ENCODE assay signal across 8 mouse cellular contexts in genomic region chr11:68555918-68556584, GRCm38 (mm10). TPM values are rescaled to one million over a fixed set of nuclear protein-coding genes. Genes with fewer than 3 reads are reported as not detected.
DNase-seq lines count a peak whose midpoint lies in the region; ATAC-seq and TF ChIP-seq lines count a peak whose summit lies in the region.

TSS of gene Mfsd6l (plus strand) at chr11:68556186.

- H3K9ac ChIP-seq in heart, embryonic 16.5 days (ENCODE audit: low read length): 0 out of 2 replicates have a peak within 1 kb of the TSS, but pooled peaks have one; percentile 31
- 0 out of 2 replicates have a peak within 1 kb of the TSS, but pooled peaks have one; percentile 10 for H3K9ac ChIP-seq in forebrain, postnatal 0 days
- no peak within 1 kb of the TSS for H3K9ac ChIP-seq in limb, embryonic 11.5 days (ENCODE audit: low read length)
- H3K9ac ChIP-seq in midbrain, postnatal 0 days (replicated peaks; ENCODE audit: low read length, poor library complexity, severe bottlenecking): no peak within 1 kb of the TSS

- peak; percentile 46 for TF ChIP-seq CTCF in forebrain, postnatal 0 days (IDR thresholded peaks at IDR 0.05; ENCODE audit: low read depth)
- TF ChIP-seq CTCF in midbrain, postnatal 0 days (IDR thresholded peaks at IDR 0.05): peak; percentile 70

- peak within 1 kb of the TSS; percentile 55 for H3K4me2 ChIP-seq in heart, embryonic 16.5 days (ENCODE audit: low read depth, low read length)
- peak within 1 kb of the TSS; percentile 44 for H3K4me2 ChIP-seq in forebrain, postnatal 0 days (ENCODE audit: low read depth)
- peak within 1 kb of the TSS; percentile 30; the same call in 1 of the 2 replicates for H3K4me2 ChIP-seq in limb, embryonic 11.5 days (ENCODE audit: low read depth, severe bottlenecking)
- H3K4me2 ChIP-seq in midbrain, postnatal 0 days (ENCODE audit: low read depth, low read length, poor library complexity, severe bottlenecking): peak within 1 kb of the TSS; percentile 39

- WGBS in heart, embryonic 16.5 days: 15% methylated on average over 37 of the region's 37 CpGs
- 10% methylated on average over 37 of the region's 37 CpGs for WGBS in forebrain, postnatal 0 days
- WGBS in limb, embryonic 11.5 days: 8% methylated on average over 36 of the region's 37 CpGs
- 11% methylated on average over 37 of the region's 37 CpGs for WGBS in midbrain, postnatal 0 days

- no peaks in the 10 kb centered on the region for H3K9me3 ChIP-seq in heart, embryonic 16.5 days (replicated peaks; ENCODE audit: control insufficient read depth, low read length)
- no peaks in the 10 kb centered on the region for H3K9me3 ChIP-seq in forebrain, postnatal 0 days (ENCODE audit: low read length)
- no peaks in the 10 kb centered on the region for H3K9me3 ChIP-seq in limb, embryonic 11.5 days (ENCODE audit: control insufficient read depth, low read length)
- no peaks in the 10 kb centered on the region for H3K9me3 ChIP-seq in midbrain, postnatal 0 days (ENCODE audit: low read length)

- no peaks in the 10 kb centered on the region for H3K36me3 ChIP-seq in heart, embryonic 16.5 days (ENCODE audit: control insufficient read depth, insufficient read depth)
- no peaks in the 10 kb centered on the region for H3K36me3 ChIP-seq in forebrain, postnatal 0 days (ENCODE audit: insufficient read depth)
- no peaks in the 10 kb centered on the region for H3K36me3 ChIP-seq in limb, embryonic 11.5 days (ENCODE audit: control insufficient read depth, insufficient read depth, low read length)
- no peaks in the 10 kb centered on the region for H3K36me3 ChIP-seq in midbrain, postnatal 0 days (ENCODE audit: insufficient read depth, low read length)

- peaks cover 10% of the 10 kb centered on the region for H3K27me3 ChIP-seq in heart, embryonic 16.5 days (ENCODE audit: control insufficient read depth, insufficient read depth, low read length)
- peaks cover 4% of the 10 kb centered on the region for H3K27me3 ChIP-seq in forebrain, postnatal 0 days (ENCODE audit: insufficient read depth, low read length)
- H3K27me3 ChIP-seq in limb, embryonic 11.5 days (ENCODE audit: control insufficient read depth, insufficient read depth, low read length): peaks cover 13% of the 10 kb centered on the region
- no peaks in the 10 kb centered on the region for H3K27me3 ChIP-seq in midbrain, postnatal 0 days (ENCODE audit: insufficient read depth, low read length)

- no peak for ATAC-seq in heart, embryonic 16.5 days (replicated peaks; ENCODE audit: extremely low read depth, insufficient read depth, low FRiP score)
- no peak for ATAC-seq in forebrain, postnatal 0 days
- no peak for ATAC-seq in limb, embryonic 11.5 days (ENCODE audit: insufficient number of reproducible peaks, low FRiP score, low TSS enrichment, low read depth)
- no peak for ATAC-seq in midbrain, postnatal 0 days (ENCODE audit: low FRiP score)
- ATAC-seq in megakaryocyte, adult 5-6 weeks (ENCODE audit: poor library complexity, severe bottlenecking): no peak; the same call in 1 of the 2 replicates
- no peak for ATAC-seq in activated CD4-positive, CD25-positive, alpha-beta regulatory T cell, adult 4 months

- H3K4me1 ChIP-seq in heart, embryonic 16.5 days (ENCODE audit: control insufficient read depth, insufficient read depth, low read length): peaks cover 6% of the 10 kb centered on the region; the same call in 1 of the 2 replicates
- 0 out of 2 replicates have a peak, but pooled peaks cover 4% of the 10 kb centered on the region for H3K4me1 ChIP-seq in forebrain, postnatal 0 days (ENCODE audit: insufficient read depth)
- no peaks in the 10 kb centered on the region for H3K4me1 ChIP-seq in limb, embryonic 11.5 days (ENCODE audit: control insufficient read depth, insufficient read depth, low read length)
- H3K4me1 ChIP-seq in midbrain, postnatal 0 days (ENCODE audit: insufficient read depth, low read length): 0 out of 2 replicates have a peak, but pooled peaks cover 2% of the 10 kb centered on the region

- H3K4me3 ChIP-seq in heart, embryonic 16.5 days (ENCODE audit: low read length): peak within 1 kb of the TSS; percentile 32
- peak within 1 kb of the TSS; percentile 19; the same call in 1 of the 2 replicates for H3K4me3 ChIP-seq in forebrain, postnatal 0 days (ENCODE audit: low read depth, low read length)
- 0 out of 2 replicates have a peak within 1 kb of the TSS, but pooled peaks have one; percentile 1 for H3K4me3 ChIP-seq in limb, embryonic 11.5 days (ENCODE audit: low read depth, low read length)
- peak within 1 kb of the TSS; percentile 27; the same call in 1 of the 2 replicates for H3K4me3 ChIP-seq in midbrain, postnatal 0 days (ENCODE audit: low read depth, low read length)

- H3K27ac ChIP-seq in heart, embryonic 16.5 days (ENCODE audit: low read length): no peak within 1 kb of the TSS
- no peak within 1 kb of the TSS for H3K27ac ChIP-seq in forebrain, postnatal 0 days (ENCODE audit: low read depth, low read length)
- H3K27ac ChIP-seq in limb, embryonic 11.5 days (replicated peaks; ENCODE audit: low read depth, low read length): no peak within 1 kb of the TSS
- H3K27ac ChIP-seq in midbrain, postnatal 0 days (ENCODE audit: low read depth, low read length): no peak within 1 kb of the TSS

- no peak for DNase-seq in heart, postnatal 4 days
- DNase-seq in forebrain, postnatal 0 days: no peak
- DNase-seq in limb, embryonic 11.5 days (ENCODE audit: low spot score): no peak
- DNase-seq in midbrain, postnatal 0 days (ENCODE audit: low spot score): no peak
- no peak for DNase-seq in layer of hippocampus, postnatal 36 days

RNA-seq across cellular contexts. Expression of gene Mfsd6l, which starts in this region (rescaled TPM):
- polyA plus RNA-seq in heart, embryonic 16.5 days (2015; fragmentation: Nextera tagmentation; extraction: Ambion mirVana): 0.17 and 0.39 TPM in 2 replicates
- total RNA-seq in heart, postnatal 4 days (2021): under 1 TPM; 0.36 to 0.60 TPM
- total RNA-seq in forebrain, postnatal 0 days (2014; rRNA removed): 0.15 and 0.24 TPM in 2 replicates
- 0.15 and 0.25 TPM in 2 replicates for polyA plus RNA-seq in forebrain, postnatal 0 days (2015; fragmentation: Nextera tagmentation; extraction: Ambion mirVana)
- not detected in 2 replicates for polyA plus RNA-seq in limb, embryonic 11.5 days (2014; fragmentation: Nextera tagmentation; extraction: Ambion mirVana)
- 0.11 and 0.33 TPM in 2 replicates for total RNA-seq in midbrain, postnatal 0 days (2014; rRNA removed)
- polyA plus RNA-seq in midbrain, postnatal 0 days (2015; fragmentation: Nextera tagmentation; extraction: Ambion mirVana): 0.19 TPM in 1 of 2 replicates, not detected in the other
- 0.59 and 1.9 TPM in 2 replicates for total RNA-seq in megakaryocyte, adult 5-6 weeks (2015)
- total RNA-seq in megakaryocyte, adult 5-6 weeks (2017): 2.4 TPM in 2 replicates
- total RNA-seq in layer of hippocampus, postnatal 36 days (2021): not detected
- polyA plus RNA-seq in activated CD4-positive, CD25-positive, alpha-beta regulatory T cell, adult 4 months (2017; shearing (Covaris generic)): not detected

Comparison
In these comparisons a context has a peak if more than half of its experiments do, and no peak if none do; other contexts are left out.
1. H3K9ac ChIP-seq: peak in heart, embryonic 16.5 days (single experiment) and forebrain, postnatal 0 days (single experiment); none in limb, embryonic 11.5 days (single experiment) and midbrain, postnatal 0 days (single experiment).
2. Peak in every context shown above with its lines, with median percentiles within 50 percentile points of each other: H3K4me2 ChIP-seq and H3K4me3 ChIP-seq.